Mouse (Mus musculus): ENCODE results near the gene Polh. TPM values are rescaled to one million over a fixed set of nuclear protein-coding genes. Genes with fewer than 3 reads are reported as not detected.

Polh gene
- polyA plus RNA-seq, 1 experiment, result 5.2 TPM

- DNase-seq (ENCODE audit: low read depth in 1 of 2, low spot score in 2 of 2), result peak; percentile 80 to 87
- TF ChIP-seq POLR2A (IDR thresholded peaks at IDR 0.05; ENCODE audit: low read depth, low read length) (peak; percentile 13; the same call in 1 of the 2 replicates), CTCF (IDR thresholded peaks at IDR 0.05; ENCODE audit: extremely low read depth, insufficient read depth, insufficient read length, insufficient replicate concordance) (peak; percentile 6; the same call in 1 of the 2 replicates)
- H3K36me3 ChIP-seq (ENCODE audit: control insufficient read depth, insufficient read depth, low read length), result peaks cover 7% of the 10 kb centered on the region
- peak overlapping the region; percentile 57 for H3K4me3 ChIP-seq (ENCODE audit: extremely low read depth, insufficient read depth, insufficient read length)
- peaks cover 12% of the 10 kb centered on the region; the same call in 1 of the 2 replicates for H3K4me1 ChIP-seq (ENCODE audit: control insufficient read depth, insufficient read depth, insufficient read length)
- WGBS, result under 1% methylated on average over 16 of the region's 16 CpGs
- peak overlapping the region; percentile 81 for H3K27ac ChIP-seq (ENCODE audit: insufficient read depth, low read length)
- no peaks in the 10 kb centered on the region for H3K27me3 ChIP-seq (ENCODE audit: control insufficient read depth, insufficient read depth, low read length)
Measured at GRCm38 (mm10) chr17:46160090-46160662, 42.3 kb downstream of the Polh start.

GRCm38 (mm10) chr17:46159236-46159635, 43.2 kb downstream of the Polh start:
- Histone ChIP-seq H3K4me3 (ENCODE audit: extremely low read depth, insufficient read depth, insufficient read length) (no peak overlapping the region), H3K4me1 (ENCODE audit: control insufficient read depth, insufficient read depth, insufficient read length) (peaks cover 12% of the 10 kb centered on the region; the same call in 1 of the 2 replicates), H3K27ac (ENCODE audit: insufficient read depth, low read length) (peak overlapping the region; percentile 37; the same call in 1 of the 2 replicates), H3K27me3 (ENCODE audit: control insufficient read depth, insufficient read depth, low read length) (no peaks in the 10 kb centered on the region), H3K36me3 (ENCODE audit: control insufficient read depth, insufficient read depth, low read length) (no peaks in the 10 kb centered on the region; the same call in 1 of the 2 replicates)
- no peak for DNase-seq (ENCODE audit: low read depth in 1 of 2, low spot score in 2 of 2)
- WGBS, result 47% methylated on average over 2 of the region's 2 CpGs
- no peak for TF ChIP-seq POLR2A (IDR thresholded peaks at IDR 0.05; ENCODE audit: low read depth, low read length)

- no peak for DNase-seq (ENCODE audit: low read depth in 1 of 2, low spot score in 2 of 2)
- peaks cover 7% of the 10 kb centered on the region; the same call in 1 of the 2 replicates for H3K4me1 ChIP-seq (ENCODE audit: control insufficient read depth, insufficient read depth, insufficient read length)
- WGBS, result 92% methylated on average over 8 of the region's 8 CpGs
- no peak for TF ChIP-seq CTCF (IDR thresholded peaks at IDR 0.05; ENCODE audit: extremely low read depth, insufficient read depth, insufficient read length, insufficient replicate concordance)
- TF ChIP-seq POLR2A (IDR thresholded peaks at IDR 0.05; ENCODE audit: low read depth, low read length), result no peak
- no peak overlapping the region for H3K4me3 ChIP-seq (ENCODE audit: extremely low read depth, insufficient read depth, insufficient read length)
- H3K27me3 ChIP-seq (ENCODE audit: control insufficient read depth, insufficient read depth, low read length), result no peaks in the 10 kb centered on the region
- H3K36me3 ChIP-seq (ENCODE audit: control insufficient read depth, insufficient read depth, low read length), result no peaks in the 10 kb centered on the region
- no peak overlapping the region for H3K27ac ChIP-seq (ENCODE audit: insufficient read depth, low read length)
Measured at GRCm38 (mm10) chr17:46157131-46157530, 45.3 kb downstream of the Polh start.

GRCm38 (mm10) chr17:46156680-46157079, 45.8 kb downstream of the Polh start:
- no peaks in the 10 kb centered on the region for H3K27me3 ChIP-seq (ENCODE audit: control insufficient read depth, insufficient read depth, low read length)
- WGBS, result 75% methylated on average over 5 of the region's 5 CpGs
- no peak for DNase-seq (ENCODE audit: low read depth in 1 of 2, low spot score in 2 of 2)
- no peak overlapping the region for H3K27ac ChIP-seq (ENCODE audit: insufficient read depth, low read length)
- peaks cover 5% of the 10 kb centered on the region; the same call in 1 of the 2 replicates for H3K4me1 ChIP-seq (ENCODE audit: control insufficient read depth, insufficient read depth, insufficient read length)
- H3K4me3 ChIP-seq (ENCODE audit: extremely low read depth, insufficient read depth, insufficient read length), result no peak overlapping the region
- H3K36me3 ChIP-seq (ENCODE audit: control insufficient read depth, insufficient read depth, low read length), result no peaks in the 10 kb centered on the region
- TF ChIP-seq CTCF (IDR thresholded peaks at IDR 0.05; ENCODE audit: extremely low read depth, insufficient read depth, insufficient read length, insufficient replicate concordance) (no peak), POLR2A (IDR thresholded peaks at IDR 0.05; ENCODE audit: low read depth, low read length) (no peak)

- H3K4me3 ChIP-seq (ENCODE audit: extremely low read depth, insufficient read depth, insufficient read length), result no peak overlapping the region
- WGBS, result 52% methylated on average over 3 of the region's 3 CpGs
- H3K27ac ChIP-seq (ENCODE audit: insufficient read depth, low read length), result no peak overlapping the region
Measured at GRCm38 (mm10) chr17:46154336-46154735, 48.1 kb downstream of the Polh start.

GRCm38 (mm10) chr17:46152847-46153782, 49.3 kb downstream of the Polh start, which contains the start of gene Mad2l1bp:
Gene Mad2l1bp (minus strand): TSS chr17:46153553.
- peaks cover 4% of the 10 kb centered on the region; the same call in 1 of the 2 replicates for H3K4me1 ChIP-seq (ENCODE audit: control insufficient read depth, insufficient read depth, insufficient read length)
- no peak for TF ChIP-seq CTCF (IDR thresholded peaks at IDR 0.05; ENCODE audit: extremely low read depth, insufficient read depth, insufficient read length, insufficient replicate concordance)
- peak; percentile 97 for TF ChIP-seq POLR2A (IDR thresholded peaks at IDR 0.05; ENCODE audit: low read depth, low read length)
- H3K27me3 ChIP-seq (ENCODE audit: control insufficient read depth, insufficient read depth, low read length), result no peaks in the 10 kb centered on the region
- DNase-seq (ENCODE audit: low read depth in 1 of 2, low spot score in 2 of 2), result peak; percentile 90
- peaks cover 10% of the 10 kb centered on the region for H3K36me3 ChIP-seq (ENCODE audit: control insufficient read depth, insufficient read depth, low read length)
- H3K4me3 ChIP-seq (ENCODE audit: extremely low read depth, insufficient read depth, insufficient read length), result peak within 1 kb of the TSS; percentile 82
- WGBS, result 2% methylated on average over 33 of the region's 33 CpGs
- H3K27ac ChIP-seq (ENCODE audit: insufficient read depth, low read length), result peak within 1 kb of the TSS; percentile 73

More at GRCm38 (mm10) chr17:46154336-46154735, 48.1 kb downstream of the Polh start:
- peaks cover 4% of the 10 kb centered on the region; the same call in 1 of the 2 replicates for H3K4me1 ChIP-seq (ENCODE audit: control insufficient read depth, insufficient read depth, insufficient read length)
- no peak for TF ChIP-seq CTCF (IDR thresholded peaks at IDR 0.05; ENCODE audit: extremely low read depth, insufficient read depth, insufficient read length, insufficient replicate concordance)
- TF ChIP-seq POLR2A (IDR thresholded peaks at IDR 0.05; ENCODE audit: low read depth, low read length), result no peak
- no peak for DNase-seq (ENCODE audit: low read depth in 1 of 2, low spot score in 2 of 2)
- no peaks in the 10 kb centered on the region for H3K27me3 ChIP-seq (ENCODE audit: control insufficient read depth, insufficient read depth, low read length)
- H3K36me3 ChIP-seq (ENCODE audit: control insufficient read depth, insufficient read depth, low read length), result peaks cover 5% of the 10 kb centered on the region

Data from spleen, adult 2 months (tissue).